Mouse (Mus musculus) liver, adult 2 months (tissue): ENCODE data around the gene Ralgapa2.

Experiments used
- CTCF ChIP-seq: fragments of 200-500 bp; IDR thresholded peaks from 2 replicates; pipeline ENCODE4 v1.5.1; 2011; ENCODE audit warnings: low read depth, low read length, control low read depth
- POLR2A ChIP-seq: fragments of 200-500 bp; IDR thresholded peaks from 2 replicates; pipeline ENCODE4 v1.6.1; 2011; ENCODE audit warnings: low read length, control low read depth; ENCODE audit not compliant: insufficient read depth; ENCODE audit errors: extremely low read depth

GRCm38 (mm10) chr2:146400738-146401137, 111.4 kb downstream of the Ralgapa2 start:
- TF ChIP-seq CTCF = no peak
- no peak for TF ChIP-seq POLR2A
